Mouse (Mus musculus) myocyte (in vitro differentiated cells): ENCODE measurements around the gene Cep162. TPM values are rescaled to one million over a fixed set of nuclear protein-coding genes. Genes with fewer than 3 reads are reported as not detected.

Experiments used
- H3K27me3 ChIP-seq: one replicate; pipeline ENCODE4 v1.6.1; 2011; ENCODE audit not compliant: control insufficient read depth, insufficient read depth, insufficient read length
- H3K36me3 ChIP-seq: one replicate; pipeline ENCODE4 v1.6.1; 2011; ENCODE audit not compliant: control insufficient read depth, insufficient read depth
- H3K4me2 ChIP-seq: one replicate; pipeline ENCODE4 v1.6.1; 2011; ENCODE audit warnings: low read depth, control low read depth
- H3K4me3 ChIP-seq: one replicate; pipeline ENCODE4 v1.5.1; 2011; ENCODE audit warnings: mild to moderate bottlenecking, control low read depth, moderate library complexity
- H3K79me2 ChIP-seq: one replicate; pipeline ENCODE4 v1.6.1; 2011; ENCODE audit not compliant: control insufficient read depth, insufficient read depth
- H3ac ChIP-seq: one replicate; pipeline ENCODE4 v1.6.1; 2011; ENCODE audit not compliant: control insufficient read depth, insufficient read length
- CEBPB ChIP-seq: IDR thresholded peaks from 2 replicates; pipeline ENCODE4 v1.6.1; 2011; ENCODE audit warnings: mild to moderate bottlenecking, moderate library complexity; ENCODE audit not compliant: poor library complexity, insufficient read depth, severe bottlenecking
- E2F4 ChIP-seq: IDR thresholded peaks from one replicate; pipeline ENCODE4 v1.6.1; 2011; ENCODE audit warnings: mild to moderate bottlenecking, control low read depth, moderate library complexity; ENCODE audit not compliant: insufficient read depth
- MAX ChIP-seq: IDR thresholded peaks from one replicate; pipeline ENCODE4 v1.6.1; 2011; ENCODE audit warnings: low read depth, mild to moderate bottlenecking, control low read depth
- MYOD1 ChIP-seq, 3 experiments: IDR thresholded peaks; one replicate each; pipeline ENCODE4 v1.6.1; 2011; ENCODE audit warnings: control low read depth in 2 of 3, low read depth in 2 of 3, mild to moderate bottlenecking in 2 of 3, moderate library complexity in 1 of 3; ENCODE audit not compliant: insufficient read length in 2 of 3, control insufficient read depth in 1 of 3
- MYOG ChIP-seq, 3 experiments: IDR thresholded peaks; one replicate each; pipeline ENCODE4 v1.6.1; 2011; ENCODE audit warnings: control low read depth in 2 of 3, low read depth in 2 of 3, mild to moderate bottlenecking in 2 of 3; ENCODE audit not compliant: insufficient read length in 2 of 3, control insufficient read depth in 1 of 3, insufficient read depth in 1 of 3
- POLR2A ChIP-seq: IDR thresholded peaks from one replicate; pipeline ENCODE4 v1.6.1; 2011; ENCODE audit warnings: low read depth, mild to moderate bottlenecking, control low read depth, moderate library complexity; ENCODE audit not compliant: insufficient read length
- POLR2AphosphoS2 ChIP-seq: IDR thresholded peaks from one replicate; pipeline ENCODE4 v1.6.1; 2011; ENCODE audit warnings: low read depth, control low read depth; ENCODE audit not compliant: insufficient read length
- REST ChIP-seq: IDR thresholded peaks from one replicate; pipeline ENCODE4 v1.6.1; 2011; ENCODE audit warnings: mild to moderate bottlenecking, control low read depth, moderate library complexity; ENCODE audit not compliant: insufficient read depth, insufficient read length
- SRF ChIP-seq: IDR thresholded peaks from one replicate; pipeline ENCODE4 v1.6.1; 2011; ENCODE audit warnings: low read depth; ENCODE audit not compliant: control insufficient read depth, insufficient read length
- TCF12 ChIP-seq: IDR thresholded peaks from one replicate; pipeline ENCODE4 v1.6.1; 2011; ENCODE audit warnings: mild to moderate bottlenecking, control low read depth; ENCODE audit not compliant: poor library complexity, insufficient read depth, severe bottlenecking
- TCF3 ChIP-seq: IDR thresholded peaks from one replicate; pipeline ENCODE4 v1.6.1; 2011; ENCODE audit warnings: low read depth, control low read depth; ENCODE audit not compliant: insufficient read length
- USF1 ChIP-seq: IDR thresholded peaks from one replicate; pipeline ENCODE4 v1.6.1; 2011; ENCODE audit warnings: low read depth, mild to moderate bottlenecking, control low read depth, moderate library complexity
- polyA plus RNA-seq: library from polyadenylated mRNA; unstranded; fragments of >200 nt; fragmentation: generic; extraction: Trizol; gene quantifications from one replicate; pipeline ENCODE4 v1.2.1, GENCODE M21; 2012; ENCODE audit warnings: missing spikeins

Gene Cep162
- polyA plus RNA-seq, 1 experiment = 2.3 TPM

DNA sequence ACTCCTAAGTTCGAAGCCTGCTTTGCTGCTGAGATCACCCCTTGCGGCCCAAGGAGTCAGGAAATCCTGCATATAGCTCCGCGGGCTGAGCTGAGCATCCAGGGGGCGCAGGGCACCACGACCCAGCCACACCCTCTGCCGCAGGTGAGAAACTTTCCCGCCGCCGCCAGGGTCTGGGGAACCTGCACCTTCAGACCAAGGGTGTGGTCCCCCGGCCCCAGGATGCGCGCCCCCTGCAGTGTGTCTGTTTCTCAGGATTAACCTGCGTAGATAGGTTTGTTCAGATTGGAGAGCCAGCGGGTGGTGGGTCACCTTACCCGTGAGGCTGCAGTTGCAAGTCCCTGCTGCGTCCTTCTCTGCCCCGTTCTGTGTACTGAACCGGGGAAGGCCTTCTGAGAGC is 110.8 kb downstream of the Cep162 start:
- peaks cover 37% of the 10 kb centered on the region for H3K27me3 ChIP-seq
- TF ChIP-seq E2F4 = no peak
- TF ChIP-seq MAX = no peak
- TF ChIP-seq POLR2AphosphoS2 = no peak
- TF ChIP-seq USF1 = no peak
- TF ChIP-seq TCF3 = no peak
- no peak for TF ChIP-seq REST
- TF ChIP-seq POLR2A = no peak
- no peak for TF ChIP-seq TCF12
- no peak for TF ChIP-seq MYOG (IDR thresholded peaks at IDR 0.05; ENCODE audit: control insufficient read depth in 1 of 3, insufficient read depth in 1 of 3, insufficient read length in 2 of 3, low read depth in 2 of 3)
- TF ChIP-seq CEBPB = no peak
- TF ChIP-seq MYOD1 (IDR thresholded peaks at IDR 0.05; ENCODE audit: control insufficient read depth in 1 of 3, insufficient read length in 2 of 3, low read depth in 2 of 3) = no peak
- no peak for TF ChIP-seq SRF
- H3K79me2 ChIP-seq = no peaks in the 10 kb centered on the region
- no peaks in the 10 kb centered on the region for H3K36me3 ChIP-seq
- no peak overlapping the region for H3K4me2 ChIP-seq
- no peak overlapping the region for H3K4me3 ChIP-seq
- no peak overlapping the region for H3ac ChIP-seq

- Histone ChIP-seq H3K4me3 (no peak within 1 kb of the TSS), H3K4me2 (no peak within 1 kb of the TSS), H3K36me3 (no peaks in the 10 kb centered on the region), H3K27me3 (peaks cover 41% of the 10 kb centered on the region), H3ac (no peak within 1 kb of the TSS), H3K79me2 (no peaks in the 10 kb centered on the region)
- TF ChIP-seq TCF12 (no peak), MYOD1 (IDR thresholded peaks at IDR 0.05; ENCODE audit: control insufficient read depth in 1 of 3, insufficient read length in 2 of 3, low read depth in 2 of 3) (no peak), REST (no peak), MYOG (IDR thresholded peaks at IDR 0.05; ENCODE audit: control insufficient read depth in 1 of 3, insufficient read depth in 1 of 3, insufficient read length in 2 of 3, low read depth in 2 of 3) (no peak), CEBPB (no peak)
Observed at GRCm38 (mm10) chr9:87144106-87144505, 111.2 kb downstream of the Cep162 start, which contains the start of gene Mrap2. Gene Mrap2, plus strand, starts transcription at chr9:87144306.

DNA sequence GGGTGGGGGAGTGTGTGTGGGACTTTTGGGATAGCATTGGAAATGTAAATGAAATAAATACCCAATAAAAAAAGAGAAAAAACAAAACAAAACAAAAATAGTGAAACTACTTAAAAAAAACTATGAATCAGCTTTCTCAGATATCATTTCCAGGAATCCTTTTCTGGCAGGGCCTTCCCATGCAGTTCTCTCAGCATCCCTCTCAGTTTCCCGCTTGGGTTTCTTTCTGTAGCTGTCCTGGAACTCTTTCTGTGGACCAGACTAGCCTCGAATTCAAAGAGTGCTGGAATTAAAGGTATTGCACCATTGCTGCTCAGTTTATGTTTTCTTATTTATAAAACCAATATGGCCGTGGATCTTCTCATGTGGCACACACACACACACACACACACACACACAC is 112.3 kb downstream of the Cep162 start:
- H3K27me3 ChIP-seq = peaks cover 43% of the 10 kb centered on the region
- no peaks in the 10 kb centered on the region for H3K79me2 ChIP-seq
- H3K4me2 ChIP-seq = no peak overlapping the region
- H3ac ChIP-seq = no peak overlapping the region
- TF ChIP-seq REST = no peak
- TF ChIP-seq POLR2A = no peak
- no peak for TF ChIP-seq POLR2AphosphoS2
- no peak for TF ChIP-seq MYOD1 (IDR thresholded peaks at IDR 0.05; ENCODE audit: control insufficient read depth in 1 of 3, insufficient read length in 2 of 3, low read depth in 2 of 3)
- no peak for TF ChIP-seq SRF
- no peak for TF ChIP-seq CEBPB
- no peak for TF ChIP-seq TCF3
- TF ChIP-seq E2F4 = no peak
- TF ChIP-seq TCF12 = no peak
- no peak for TF ChIP-seq MYOG (IDR thresholded peaks at IDR 0.05; ENCODE audit: control insufficient read depth in 1 of 3, insufficient read depth in 1 of 3, insufficient read length in 2 of 3, low read depth in 2 of 3)
- no peak for TF ChIP-seq MAX
- no peak for TF ChIP-seq USF1
- H3K36me3 ChIP-seq = no peaks in the 10 kb centered on the region
- no peak overlapping the region for H3K4me3 ChIP-seq

Other genes with a start within 250 kb of the Cep162 start
- not detected for gene Ripply2, start 240.0 kb downstream of the Cep162 start, polyA plus RNA-seq
- gene Cyb5r4, start 233.5 kb downstream of the Cep162 start, polyA plus RNA-seq = 9.4 TPM
- gene Mrap2, start 111.2 kb downstream of the Cep162 start, polyA plus RNA-seq = 0.02 TPM